Mouse (Mus musculus): ENCODE measurements around the gene 1700016C15Rik.

The 1700016C15Rik gene

GRCm38 (mm10) chr1:177717057-177717835, 12.4 kb upstream of the 1700016C15Rik start:
- no peak for DNase-seq

GRCm38 (mm10) chr1:177718340-177719028, 11.1 kb upstream of the 1700016C15Rik start:
- DNase-seq = no peak

DNA sequence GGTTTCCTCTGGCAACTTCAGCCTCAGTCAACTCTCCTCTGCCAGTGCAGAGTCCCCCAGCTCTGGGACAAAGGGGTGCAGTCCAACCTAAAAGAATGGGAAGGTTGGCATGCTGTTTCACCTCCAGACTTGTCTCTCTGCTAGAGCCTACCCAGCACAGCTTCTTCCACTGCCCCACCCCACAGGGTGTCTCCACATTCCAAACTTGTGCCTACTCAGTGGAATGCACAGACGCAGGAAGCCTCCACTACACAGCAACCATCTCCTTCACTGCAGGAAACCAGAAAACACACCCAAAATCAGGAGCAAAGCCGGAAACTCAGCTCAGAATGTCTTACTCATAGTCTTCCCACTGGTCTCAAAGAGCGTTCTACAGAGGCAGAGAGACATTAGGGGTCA, 10.6 kb upstream of the 1700016C15Rik start:
- no peak for DNase-seq

DNA sequence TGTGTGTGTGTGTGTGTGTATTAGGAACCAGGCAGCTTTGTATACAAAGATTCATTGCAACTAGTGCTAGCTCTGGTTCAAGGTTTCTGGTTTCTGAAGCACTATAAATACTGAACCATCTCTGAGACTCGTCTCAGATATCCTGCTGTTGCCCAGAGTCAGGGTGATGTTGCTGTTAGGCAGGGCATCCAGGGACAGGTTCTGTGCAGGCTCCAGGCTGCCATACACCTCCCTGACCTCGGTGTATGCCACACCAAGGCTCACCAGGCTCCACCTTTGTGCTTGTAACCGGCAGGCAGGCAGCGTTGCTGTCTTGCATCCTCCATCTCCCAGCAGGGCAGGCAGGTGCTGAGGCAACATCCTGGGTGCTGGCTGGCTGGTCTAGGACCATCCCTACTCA, 5.8 kb upstream of the 1700016C15Rik start:
- DNase-seq = no peak

DNA sequence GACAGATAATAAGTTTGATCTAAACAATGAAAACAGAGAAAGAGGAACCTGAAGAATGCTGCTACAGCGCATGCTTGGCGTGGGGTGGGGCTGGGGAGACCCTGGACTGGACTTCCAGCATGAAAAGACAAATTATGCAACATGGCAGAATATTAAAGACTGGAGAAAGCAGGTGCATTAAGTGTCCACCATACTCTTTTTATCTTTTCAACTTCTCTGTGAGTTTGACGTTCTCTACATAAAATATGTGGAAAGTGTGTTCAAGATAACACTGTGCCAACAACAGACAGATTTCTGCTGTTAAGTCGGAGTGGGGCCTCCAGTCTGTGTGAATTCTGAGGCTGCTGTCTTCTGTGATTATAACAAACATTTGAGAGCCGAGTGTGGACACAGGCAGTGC, 2.7 kb upstream of the 1700016C15Rik start:
- DNase-seq = no peak

DNA sequence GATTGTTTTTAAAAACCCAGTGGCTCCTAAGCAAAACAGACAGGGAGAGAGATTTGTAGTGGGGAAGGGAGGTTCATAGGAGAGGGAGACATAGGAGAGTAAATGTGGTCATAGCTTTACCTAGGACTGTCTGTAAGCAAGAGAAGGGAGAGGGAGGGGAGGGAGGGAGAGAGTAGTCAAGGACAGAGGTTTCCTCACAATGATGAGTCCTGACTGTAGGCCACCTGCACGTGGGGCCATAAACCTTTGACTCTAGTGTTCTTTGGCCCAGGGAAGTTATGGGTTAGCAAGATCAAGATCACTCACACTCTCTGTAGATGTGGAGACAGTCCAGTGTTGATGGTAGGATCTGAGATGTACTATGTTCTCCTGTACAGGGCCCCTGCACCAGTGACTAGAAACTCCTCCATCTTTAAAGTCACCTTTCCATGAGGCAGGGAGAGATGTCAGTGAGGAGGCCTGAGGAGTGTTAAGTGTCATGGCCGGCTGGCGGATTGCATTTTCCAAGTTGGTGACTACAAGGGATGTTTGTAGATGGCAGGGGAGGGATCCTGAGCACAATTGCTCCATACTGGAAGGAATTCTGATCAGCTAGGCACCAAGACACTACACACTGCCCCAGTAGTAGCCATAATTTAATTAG, 1.6 kb upstream of the 1700016C15Rik start:
- no peak for DNase-seq

DNA sequence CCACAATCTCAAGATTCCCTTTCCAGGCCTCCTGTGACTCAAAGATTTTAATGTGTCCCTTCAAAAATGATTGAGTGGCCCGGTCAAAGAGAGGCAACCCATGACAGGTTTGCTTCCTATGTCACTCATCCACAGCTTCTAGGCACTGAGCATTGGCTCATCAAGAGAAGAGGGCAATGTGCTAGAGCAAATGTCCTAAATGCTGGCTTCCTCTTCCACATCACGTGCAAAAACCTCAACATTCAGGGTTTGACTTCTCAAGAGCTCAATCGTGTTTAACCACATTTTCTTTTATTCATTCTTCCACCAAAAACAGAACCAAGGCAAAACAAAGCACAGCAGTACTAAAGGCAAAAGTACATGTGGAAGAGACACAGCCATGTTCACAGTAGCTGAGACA, 2.4 kb downstream of the 1700016C15Rik start:
- no peak for DNase-seq

DNA sequence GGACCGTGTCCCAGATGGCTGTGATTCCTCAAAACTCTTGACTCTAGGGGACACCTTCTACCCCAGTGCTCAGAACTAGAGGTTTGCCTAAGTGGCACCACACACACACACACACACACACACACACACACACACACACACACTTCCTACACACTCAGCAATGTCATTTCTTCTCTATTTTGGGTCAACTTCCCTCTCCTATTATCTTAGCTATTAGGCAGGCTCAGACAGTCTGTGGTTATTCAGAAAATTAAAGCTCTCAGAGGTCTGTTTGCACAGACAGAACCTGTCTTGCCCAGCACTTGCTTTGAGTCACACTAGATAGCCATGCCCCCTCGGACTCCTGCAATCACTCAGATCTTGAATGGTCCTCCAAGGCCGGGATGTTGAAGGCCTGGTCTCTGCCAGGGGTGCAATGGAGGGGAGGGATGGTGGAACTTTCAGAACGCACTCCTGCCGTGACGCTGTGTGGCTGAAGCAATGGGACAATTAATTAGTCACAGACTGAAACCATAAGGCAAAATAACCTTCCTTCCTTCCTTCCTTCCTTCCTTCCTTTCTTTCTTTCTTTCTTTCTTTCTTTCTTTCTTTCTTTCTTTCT, 8.0 kb downstream of the 1700016C15Rik start:
- no peak for DNase-seq

DNA sequence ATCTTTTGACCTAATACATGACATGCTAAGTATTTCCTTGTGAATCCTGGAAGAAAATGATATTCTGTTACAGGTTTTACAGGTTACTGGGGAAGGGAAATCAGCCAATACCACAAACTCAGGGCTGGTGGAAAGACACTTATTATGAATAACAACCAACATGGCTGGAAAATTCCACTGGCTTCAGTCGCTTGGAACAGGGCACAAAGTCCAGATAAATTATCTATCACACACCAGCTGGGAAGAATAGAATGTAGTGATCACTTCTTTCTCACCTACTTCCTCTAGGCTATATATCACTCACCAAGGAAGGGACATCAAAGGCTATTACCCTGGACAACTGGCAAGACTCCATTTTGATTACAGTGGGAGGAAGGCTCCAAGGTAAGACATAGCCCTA, 11.1 kb downstream of the 1700016C15Rik start:
- DNase-seq = no peak

GRCm38 (mm10) chr1:177742119-177742518, 12.5 kb downstream of the 1700016C15Rik start:
- no peak for DNase-seq

DNA sequence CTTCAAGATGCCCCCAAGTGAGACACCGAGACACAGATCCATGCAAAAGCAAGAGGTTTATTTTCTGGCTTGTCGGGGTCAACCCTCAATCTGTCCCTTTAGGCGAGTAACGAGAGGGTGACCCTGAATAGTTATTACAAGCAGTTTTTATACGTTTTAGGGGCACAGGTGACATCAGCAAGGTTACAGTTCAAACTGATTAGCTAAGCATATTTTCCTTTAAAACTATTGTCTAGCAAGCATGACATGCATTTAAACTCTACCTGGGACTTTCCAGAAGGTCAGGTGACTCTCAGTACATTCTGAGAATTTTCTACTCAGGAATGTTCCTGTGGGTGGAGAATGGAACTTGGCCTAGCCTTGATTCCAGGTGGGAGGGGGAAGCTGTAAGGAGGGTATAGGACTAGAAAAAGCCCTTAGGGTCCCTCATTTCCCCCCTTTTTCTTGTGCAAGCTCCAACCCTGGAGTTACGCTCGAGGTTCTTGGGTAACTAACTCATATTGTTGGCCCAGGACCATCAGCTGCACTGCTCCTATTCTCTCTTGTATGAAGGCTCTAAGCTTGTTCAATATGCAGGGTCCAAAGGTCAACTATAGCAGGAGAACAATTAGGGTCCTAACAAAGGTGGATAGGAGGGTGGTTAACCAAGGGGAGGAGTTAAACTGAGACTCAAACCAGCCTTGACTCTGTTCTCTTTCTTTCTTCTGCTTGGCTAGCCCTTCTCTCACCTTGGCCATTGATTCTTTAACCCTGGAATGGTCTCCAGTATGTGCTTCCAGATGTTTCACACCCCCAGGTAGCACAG, 15.1 kb downstream of the 1700016C15Rik start:
- DNase-seq = no peak

- no peak for DNase-seq
Observed at GRCm38 (mm10) chr1:177747869-177748540, 18.4 kb downstream of the 1700016C15Rik start.

DNA sequence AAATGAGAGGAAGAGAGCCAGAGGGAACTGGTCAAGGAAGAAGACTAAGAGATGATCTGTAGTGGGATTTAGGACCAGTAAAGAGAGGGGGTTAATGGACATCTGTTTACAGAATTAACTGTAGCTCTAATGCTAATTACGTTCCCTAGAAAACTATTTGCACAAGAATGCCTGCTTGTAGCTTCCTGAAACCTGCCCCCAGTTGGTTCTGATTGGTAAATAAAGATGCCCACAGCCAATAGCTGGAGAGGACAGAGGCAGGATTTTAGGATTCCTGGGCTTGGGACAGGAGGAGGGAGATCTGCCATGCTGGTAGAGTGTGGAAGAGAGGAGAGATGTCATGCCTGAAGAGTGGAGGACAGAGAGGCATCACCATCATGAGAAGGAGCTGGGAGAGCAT, 23.9 kb downstream of the 1700016C15Rik start:
- no peak for DNase-seq

- no peak for DNase-seq
Observed at GRCm38 (mm10) chr1:177757249-177757648, 27.6 kb downstream of the 1700016C15Rik start.

GRCm38 (mm10) chr1:177768931-177769330, 39.3 kb downstream of the 1700016C15Rik start:
- no peak for DNase-seq

GRCm38 (mm10) chr1:177777397-177777796, 47.8 kb downstream of the 1700016C15Rik start:
- no peak for DNase-seq

DNA sequence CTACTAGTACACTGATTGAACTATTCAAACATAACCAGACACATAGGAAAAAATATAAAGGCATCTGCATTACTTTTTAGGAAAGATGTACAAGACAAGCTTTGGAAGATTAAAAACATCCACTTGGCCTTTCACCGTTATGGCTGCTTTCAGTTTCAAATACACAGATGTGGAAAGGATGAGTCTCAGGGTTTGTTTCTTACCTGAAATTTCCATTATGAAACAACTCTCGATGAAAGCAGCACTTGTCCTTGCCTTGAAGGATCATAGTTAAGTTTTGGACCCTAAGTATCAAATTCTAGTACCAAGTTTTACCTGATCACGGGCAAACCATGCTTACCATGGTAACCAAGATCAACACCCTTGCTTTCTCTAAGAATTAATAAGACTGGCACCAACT, 63.2 kb downstream of the 1700016C15Rik start:
- DNase-seq = no peak

GRCm38 (mm10) chr1:177794866-177795265, 65.3 kb downstream of the 1700016C15Rik start:
- DNase-seq = no peak

DNA sequence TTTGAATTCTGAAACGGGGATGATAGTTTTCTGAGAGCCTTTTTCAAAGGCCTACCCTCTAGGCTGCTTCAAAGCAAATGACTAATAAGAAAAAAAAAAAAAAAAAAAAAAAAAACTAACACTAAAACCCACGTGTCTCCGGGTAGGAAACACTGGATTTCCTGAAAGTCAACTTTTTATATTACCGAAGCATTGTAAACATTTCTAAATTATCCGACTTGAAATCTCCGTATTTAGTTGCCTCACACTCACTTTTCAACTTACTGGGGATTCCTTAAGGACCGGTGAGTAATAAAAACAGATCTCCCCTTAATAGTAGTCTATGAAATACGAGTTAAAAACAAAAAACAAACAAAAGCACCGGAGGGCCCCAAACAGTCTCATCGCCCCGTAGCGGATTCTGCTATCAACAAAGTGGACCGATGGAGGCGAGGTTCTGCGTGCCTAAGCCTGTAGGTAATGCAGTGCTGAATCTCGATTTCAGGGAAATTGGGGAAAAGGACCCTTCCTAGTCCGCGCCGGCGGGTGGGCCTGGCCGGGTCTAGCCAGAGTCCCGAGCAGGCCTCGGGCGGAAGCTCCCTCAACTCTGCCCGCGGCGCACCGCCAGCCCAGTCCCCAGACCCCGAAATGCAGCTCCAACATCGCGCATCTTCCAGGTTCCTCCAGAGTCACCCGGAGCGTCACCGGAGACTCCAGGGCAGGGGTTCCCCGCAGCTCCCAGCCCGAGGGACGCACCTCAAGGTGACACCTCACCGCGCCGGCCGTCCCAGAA, 66.0 kb downstream of the 1700016C15Rik start:
- no peak for DNase-seq

GRCm38 (mm10) chr1:177796193-177796939, 66.8 kb downstream of the 1700016C15Rik start, which contains the start of gene Adss:
Gene Adss (minus strand): TSS chr1:177796511.
- DNase-seq = peak; percentile 98 to 100
